Mouse (Mus musculus): ENCODE data around the gene Gm20696.
A peak's percentile ranks its signal among the peaks of the same experiment; 100 is the strongest.

The Gm20696 gene

GRCm38 (mm10) chr6:99521641-99522358, 144.8 kb downstream of the Gm20696 start:
- DNase-seq (ENCODE audit: low read depth in 1 of 2, low spot score in 2 of 2): peak in 1 of 2 experiments; percentile 18

- peak in 1 of 2 experiments; percentile 14 for DNase-seq (ENCODE audit: low read depth in 1 of 2, low spot score in 2 of 2)
Observed at GRCm38 (mm10) chr6:99521038-99521640, 145.5 kb downstream of the Gm20696 start.

GRCm38 (mm10) chr6:99520676-99521037, 145.9 kb downstream of the Gm20696 start:
- DNase-seq (ENCODE audit: low read depth in 1 of 2, low spot score in 2 of 2): no peak

GRCm38 (mm10) chr6:99519806-99520675, 146.6 kb downstream of the Gm20696 start:
- DNase-seq (ENCODE audit: low read depth in 1 of 2, low spot score in 2 of 2): peak in 1 of 2 experiments; percentile 3

- no peak for DNase-seq (ENCODE audit: low read depth in 1 of 2, low spot score in 2 of 2)
Observed at GRCm38 (mm10) chr6:99519052-99519451, 147.5 kb downstream of the Gm20696 start.

- no peak for DNase-seq (ENCODE audit: low read depth in 1 of 2, low spot score in 2 of 2)
Observed at GRCm38 (mm10) chr6:99515667-99516199, 150.9 kb downstream of the Gm20696 start.

- DNase-seq (ENCODE audit: low read depth in 1 of 2, low spot score in 2 of 2): no peak
Observed at GRCm38 (mm10) chr6:99511862-99512261, 154.7 kb downstream of the Gm20696 start.

GRCm38 (mm10) chr6:99509189-99509592, 157.4 kb downstream of the Gm20696 start:
- DNase-seq (ENCODE audit: low read depth in 1 of 2, low spot score in 2 of 2): no peak

GRCm38 (mm10) chr6:99506816-99507215, 159.8 kb downstream of the Gm20696 start:
- no peak for DNase-seq (ENCODE audit: low read depth in 1 of 2, low spot score in 2 of 2)

- no peak for DNase-seq (ENCODE audit: low read depth in 1 of 2, low spot score in 2 of 2)
Observed at GRCm38 (mm10) chr6:99503741-99504140, 162.9 kb downstream of the Gm20696 start.

GRCm38 (mm10) chr6:99502727-99503126, 163.9 kb downstream of the Gm20696 start:
- DNase-seq (ENCODE audit: low read depth in 1 of 2, low spot score in 2 of 2): no peak

- peak in 1 of 2 experiments; percentile 5 for DNase-seq (ENCODE audit: low read depth in 1 of 2, low spot score in 2 of 2)
Observed at GRCm38 (mm10) chr6:99502314-99502713, 164.3 kb downstream of the Gm20696 start.

- no peak for DNase-seq (ENCODE audit: low read depth in 1 of 2, low spot score in 2 of 2)
Observed at GRCm38 (mm10) chr6:99500570-99501270, 165.9 kb downstream of the Gm20696 start.

- no peak for DNase-seq (ENCODE audit: low read depth in 1 of 2, low spot score in 2 of 2)
Observed at GRCm38 (mm10) chr6:99498082-99498481, 168.5 kb downstream of the Gm20696 start.

- DNase-seq (ENCODE audit: low read depth in 1 of 2, low spot score in 2 of 2): no peak
Observed at GRCm38 (mm10) chr6:99496114-99496513, 170.5 kb downstream of the Gm20696 start.

- no peak for DNase-seq (ENCODE audit: low read depth in 1 of 2, low spot score in 2 of 2)
Observed at GRCm38 (mm10) chr6:99492937-99493336, 173.7 kb downstream of the Gm20696 start.

- DNase-seq (ENCODE audit: low read depth in 1 of 2, low spot score in 2 of 2): no peak
Observed at GRCm38 (mm10) chr6:99491979-99492544, 174.5 kb downstream of the Gm20696 start.

GRCm38 (mm10) chr6:99491146-99491545, 175.5 kb downstream of the Gm20696 start:
- DNase-seq (ENCODE audit: low read depth in 1 of 2, low spot score in 2 of 2): no peak

GRCm38 (mm10) chr6:99489900-99490648, 176.5 kb downstream of the Gm20696 start:
- DNase-seq (ENCODE audit: low read depth in 1 of 2, low spot score in 2 of 2): no peak

GRCm38 (mm10) chr6:99489423-99489822, 177.2 kb downstream of the Gm20696 start:
- no peak for DNase-seq (ENCODE audit: low read depth in 1 of 2, low spot score in 2 of 2)
